Mouse (Mus musculus) lung, postnatal 14 days (tissue): ENCODE measurements around the gene Slc12a8.

Source experiments
- DNase-seq: peaks from one replicate; pipeline ENCODE4 v3.0.0; 2021

The Slc12a8 gene

GRCm38 (mm10) chr16:33705258-33705657 lies 188.1 kb downstream of the Slc12a8 start:
- DNase-seq = no peak

GRCm38 (mm10) chr16:33706111-33706890 lies 189.2 kb downstream of the Slc12a8 start:
- DNase-seq = no peak

GRCm38 (mm10) chr16:33708031-33708430 lies 190.9 kb downstream of the Slc12a8 start:
- DNase-seq = no peak

GRCm38 (mm10) chr16:33708585-33709397 lies 191.7 kb downstream of the Slc12a8 start:
- DNase-seq = no peak
